Mouse (Mus musculus): ENCODE data around the gene Tnip1.
A peak's percentile ranks its signal among the peaks of the same experiment; 100 is the strongest.

Tnip1 gene

GRCm38 (mm10) chr11:54962810-54963209 is at the start of gene Tnip1:
Gene Tnip1, minus strand, starts transcription at chr11:54962917.
- no peak for ATAC-seq (ENCODE audit: low TSS enrichment)

GRCm38 (mm10) chr11:55011440-55011839 is 48.7 kb upstream of the Tnip1 start:
- ATAC-seq (ENCODE audit: low TSS enrichment), result peak; percentile 15; the same call in 1 of the 2 replicates

GRCm38 (mm10) chr11:55008230-55008629 is 45.5 kb upstream of the Tnip1 start:
- ATAC-seq (ENCODE audit: low TSS enrichment), result no peak

DNA sequence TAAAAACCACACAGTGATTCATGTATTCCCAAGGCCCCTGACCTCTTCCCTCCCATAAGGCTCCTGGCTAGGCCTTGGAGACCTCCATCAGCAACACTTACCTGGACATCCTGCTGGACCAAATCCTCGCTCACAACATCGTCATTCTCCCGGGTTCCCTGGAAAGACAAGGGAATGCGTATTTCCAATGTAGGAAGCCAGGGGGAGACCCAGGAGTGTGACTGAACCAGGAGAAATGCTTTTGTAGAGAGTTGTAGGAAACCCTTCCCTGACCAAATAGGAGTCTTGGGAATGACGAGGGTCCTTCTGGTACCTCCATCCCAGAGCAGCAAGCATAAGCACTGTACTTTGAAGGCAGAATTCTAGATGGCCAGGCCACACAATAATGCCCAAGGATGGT is 43.0 kb upstream of the Tnip1 start:
- no peak for ATAC-seq (ENCODE audit: low TSS enrichment)

DNA sequence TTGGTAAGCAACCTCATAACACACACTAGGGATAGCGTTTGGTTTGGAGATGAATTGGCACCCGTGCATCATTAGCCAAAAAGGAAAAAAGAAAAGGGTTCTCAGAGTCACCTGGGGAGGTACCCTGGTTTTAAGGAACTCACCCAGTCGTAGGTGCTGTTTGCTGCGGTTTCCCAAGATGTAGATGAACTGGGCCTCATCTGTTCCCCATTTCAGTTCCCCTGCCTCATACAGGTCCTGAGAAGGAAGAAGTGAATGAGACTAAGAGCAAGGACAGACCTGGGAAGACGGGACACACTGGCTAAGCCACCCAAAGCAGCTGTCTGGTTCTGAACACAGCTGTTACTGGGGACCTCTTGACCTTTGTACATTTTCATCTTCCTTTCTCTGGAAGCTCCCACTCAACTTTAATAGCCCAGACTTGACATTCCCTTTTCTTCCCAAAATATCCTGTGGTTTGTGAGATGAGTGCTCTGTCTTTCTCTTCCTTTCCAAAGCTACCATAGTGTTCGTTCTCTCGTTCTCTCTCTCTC is 42.3 kb upstream of the Tnip1 start:
- no peak for ATAC-seq (ENCODE audit: low TSS enrichment)

- ATAC-seq (ENCODE audit: low TSS enrichment), result no peak
These were observed 36.0 kb upstream of the Tnip1 start for GRCm38 (mm10) chr11:54998708-54999107.

DNA sequence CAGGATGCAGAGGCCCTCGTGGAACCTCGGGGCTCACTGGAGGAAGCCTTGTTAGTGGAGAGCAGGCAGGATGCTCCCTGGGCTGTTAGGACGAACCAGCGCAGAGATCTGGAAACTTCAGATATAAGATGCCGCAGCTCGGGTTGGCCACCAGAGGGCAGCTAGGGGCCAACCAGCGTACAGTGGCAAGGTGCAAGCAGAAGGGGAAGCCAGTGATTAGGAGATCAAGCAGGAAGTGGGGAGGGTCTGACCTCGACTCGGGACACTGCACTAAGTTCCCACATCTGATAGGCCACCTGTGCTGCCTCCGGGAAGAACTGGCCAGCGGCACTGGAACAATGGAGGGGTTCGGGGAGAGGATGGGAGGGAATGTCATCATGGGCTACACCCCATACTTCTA is 35.6 kb upstream of the Tnip1 start:
- peak; percentile 81; the same call in 1 of the 2 replicates for ATAC-seq (ENCODE audit: low TSS enrichment)

- no peak for ATAC-seq (ENCODE audit: low TSS enrichment)
These were observed 33.5 kb upstream of the Tnip1 start for GRCm38 (mm10) chr11:54996176-54996575.

DNA sequence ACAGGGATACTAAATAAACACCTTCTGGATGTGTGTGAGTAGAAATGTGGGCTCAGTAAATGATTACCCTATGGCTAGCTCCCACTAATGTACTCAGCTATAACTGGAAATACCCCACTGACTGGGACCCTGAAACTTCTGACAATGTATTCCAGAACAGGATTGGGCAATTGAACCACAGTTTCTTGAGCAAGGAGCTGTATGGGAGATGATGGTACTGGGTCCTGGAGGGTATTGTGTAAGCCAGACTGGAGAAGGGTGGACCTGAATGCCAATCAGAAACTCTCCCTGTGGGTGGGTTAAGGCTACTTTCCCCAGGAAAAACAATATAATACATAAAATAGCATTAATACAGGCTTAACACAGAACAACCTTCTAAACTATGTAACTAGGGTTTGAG is 27.2 kb upstream of the Tnip1 start:
- no peak for ATAC-seq (ENCODE audit: low TSS enrichment)

DNA sequence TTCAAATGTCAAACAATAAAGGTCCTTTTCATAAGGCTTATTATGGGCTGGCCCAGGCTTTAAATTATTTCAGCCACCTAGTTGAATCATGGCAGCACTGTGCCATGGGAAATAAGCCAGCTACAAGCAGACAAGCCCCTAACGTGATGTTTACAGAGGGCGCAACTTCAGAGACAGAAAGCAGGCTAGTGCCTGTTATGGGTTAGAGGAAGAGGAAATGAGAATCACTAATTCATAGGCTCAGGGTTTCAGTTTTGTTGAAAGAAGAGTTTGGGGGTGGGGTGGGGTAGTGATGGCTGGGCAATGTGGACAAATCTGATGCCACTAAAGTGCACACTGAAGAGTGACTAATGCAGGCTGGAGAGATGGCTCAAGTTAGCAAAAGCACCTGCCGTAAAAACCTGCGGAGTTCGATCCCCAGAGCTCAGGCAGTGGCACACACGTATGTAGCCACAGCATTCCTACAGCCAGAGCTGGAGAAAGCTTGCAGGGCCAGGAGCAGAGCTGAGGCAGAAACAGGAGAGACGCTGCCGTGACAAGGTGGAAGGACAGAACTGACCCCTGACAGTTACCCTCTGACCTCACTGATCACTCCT is 26.1 kb upstream of the Tnip1 start:
- ATAC-seq (ENCODE audit: low TSS enrichment), result no peak

- no peak for ATAC-seq (ENCODE audit: low TSS enrichment)
These were observed 25.3 kb upstream of the Tnip1 start for GRCm38 (mm10) chr11:54987974-54988373.

DNA sequence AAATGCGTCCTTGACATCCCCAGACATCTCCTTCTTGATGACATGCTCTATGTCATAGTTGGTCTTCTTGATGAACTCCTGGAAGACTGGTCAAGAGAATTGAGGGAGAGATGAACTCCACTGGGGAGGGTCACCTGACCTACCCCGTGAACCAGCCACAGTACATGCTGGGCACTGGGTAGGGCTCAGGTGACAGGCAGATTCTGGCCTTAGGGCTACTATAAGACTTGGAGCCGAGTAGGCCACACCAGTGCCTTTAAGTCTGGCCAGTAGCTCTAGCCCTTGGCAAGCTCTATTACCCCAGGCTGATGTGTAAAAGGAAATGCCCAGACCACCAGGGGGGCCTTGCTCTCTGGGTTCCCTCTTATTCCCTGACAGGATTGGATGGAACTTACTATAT is 22.4 kb upstream of the Tnip1 start:
- ATAC-seq (ENCODE audit: low TSS enrichment), result no peak

GRCm38 (mm10) chr11:54984581-54984980 is 21.9 kb upstream of the Tnip1 start:
- ATAC-seq (ENCODE audit: low TSS enrichment), result peak; percentile 39

DNA sequence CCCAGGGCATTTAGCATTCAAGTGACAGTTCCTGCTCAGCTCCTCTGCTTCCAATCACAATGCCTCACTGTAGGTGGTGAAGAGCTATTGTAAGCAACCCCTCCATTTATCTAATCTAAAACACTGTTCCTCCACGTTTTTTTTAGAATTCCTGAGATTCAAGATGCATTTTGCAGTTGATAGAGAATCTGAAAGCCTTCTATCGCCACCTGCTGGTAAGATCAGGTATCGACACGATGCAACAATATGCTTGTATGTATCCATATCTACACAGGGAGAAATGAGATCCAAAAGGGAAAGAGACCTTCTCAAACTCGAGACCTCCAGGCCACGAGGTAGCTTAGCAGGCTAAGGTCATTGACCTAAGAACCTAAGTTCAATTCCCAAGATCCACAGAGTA is 21.4 kb upstream of the Tnip1 start:
- ATAC-seq (ENCODE audit: low TSS enrichment), result peak; percentile 80

DNA sequence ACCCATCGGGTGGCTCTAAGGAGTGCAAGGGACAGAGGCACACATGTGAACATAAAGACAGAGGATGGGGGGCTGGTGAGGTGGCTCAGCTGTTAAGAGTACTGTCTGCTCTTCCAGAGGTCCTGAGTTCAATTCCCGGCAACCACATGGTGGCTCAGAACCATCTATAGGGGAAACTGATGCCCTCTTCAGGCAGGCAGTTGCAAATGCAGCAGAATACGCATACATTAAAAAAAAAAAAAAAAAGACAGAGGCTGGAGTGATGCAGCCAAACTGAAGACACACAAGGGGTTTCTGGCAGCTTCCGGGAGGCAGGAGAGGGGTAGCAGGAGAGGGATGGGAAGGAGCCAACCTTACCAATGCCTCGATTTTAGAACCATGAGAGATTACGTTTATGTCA is 19.8 kb upstream of the Tnip1 start:
- no peak for ATAC-seq (ENCODE audit: low TSS enrichment)

- no peak for ATAC-seq (ENCODE audit: low TSS enrichment)
These were observed 18.9 kb upstream of the Tnip1 start for GRCm38 (mm10) chr11:54981630-54982029.

- no peak for ATAC-seq (ENCODE audit: low TSS enrichment)
These were observed 14.7 kb upstream of the Tnip1 start for GRCm38 (mm10) chr11:54977385-54977937.

DNA sequence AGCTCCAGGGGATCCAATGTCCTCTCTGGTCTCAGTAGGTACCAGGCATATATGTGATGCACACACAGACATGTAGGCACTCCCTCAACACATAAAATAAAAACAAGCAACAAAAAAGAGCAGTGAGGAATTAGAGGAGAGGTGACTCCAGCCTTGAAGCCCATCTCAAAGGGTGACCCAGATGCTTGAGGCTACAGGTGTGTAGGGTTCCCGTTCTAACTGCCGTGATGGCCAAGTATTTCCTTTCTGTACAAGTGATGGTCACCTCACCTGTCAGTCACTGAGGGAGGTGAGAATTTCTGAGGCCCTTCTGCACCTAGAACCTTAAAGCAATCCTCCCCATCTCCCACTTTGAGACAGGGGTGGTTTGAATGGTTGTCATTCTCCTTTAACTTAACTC is 13.6 kb upstream of the Tnip1 start:
- ATAC-seq (ENCODE audit: low TSS enrichment), result no peak

DNA sequence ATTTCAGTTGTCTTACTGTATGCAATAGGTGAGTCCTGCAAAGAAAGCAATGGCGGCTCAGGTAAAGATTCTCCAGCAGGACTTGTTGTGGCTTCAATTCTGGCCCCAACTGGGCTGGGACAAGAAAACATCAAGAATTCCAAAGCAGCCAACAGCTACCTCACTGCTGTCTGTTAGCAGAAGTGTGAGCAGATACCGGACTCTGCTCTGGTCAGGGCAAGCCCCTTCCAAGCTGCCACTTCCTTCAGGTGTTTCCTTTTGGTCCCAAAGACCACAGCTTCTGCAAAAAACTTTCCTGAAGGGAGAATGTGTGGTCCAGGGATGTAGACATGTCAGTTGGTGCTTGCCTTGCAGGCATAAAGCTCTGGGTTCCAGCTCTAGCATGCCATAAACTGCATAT is 13.0 kb upstream of the Tnip1 start:
- no peak for ATAC-seq (ENCODE audit: low TSS enrichment)

DNA sequence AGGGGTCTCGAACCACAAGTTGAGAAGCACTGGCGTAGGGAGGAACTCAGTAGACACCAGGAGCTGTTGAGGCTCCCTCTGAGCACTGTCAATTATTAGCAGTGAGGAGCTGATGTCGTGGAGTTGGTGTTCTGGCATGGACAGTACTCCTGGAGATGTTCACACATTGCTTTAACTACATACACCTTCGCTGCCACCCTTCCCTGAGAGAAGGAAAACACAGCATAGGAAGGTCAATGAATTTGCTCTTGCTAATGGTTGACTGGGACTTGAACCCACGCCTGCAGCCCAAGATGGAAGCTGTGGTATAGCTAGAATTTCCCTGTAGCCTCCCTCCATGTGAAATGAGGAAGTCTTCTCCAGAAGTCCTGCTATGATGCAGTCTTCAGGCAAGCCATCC is 12.6 kb upstream of the Tnip1 start:
- ATAC-seq (ENCODE audit: low TSS enrichment), result no peak

GRCm38 (mm10) chr11:54974639-54975038 is 11.9 kb upstream of the Tnip1 start:
- ATAC-seq (ENCODE audit: low TSS enrichment), result no peak

DNA sequence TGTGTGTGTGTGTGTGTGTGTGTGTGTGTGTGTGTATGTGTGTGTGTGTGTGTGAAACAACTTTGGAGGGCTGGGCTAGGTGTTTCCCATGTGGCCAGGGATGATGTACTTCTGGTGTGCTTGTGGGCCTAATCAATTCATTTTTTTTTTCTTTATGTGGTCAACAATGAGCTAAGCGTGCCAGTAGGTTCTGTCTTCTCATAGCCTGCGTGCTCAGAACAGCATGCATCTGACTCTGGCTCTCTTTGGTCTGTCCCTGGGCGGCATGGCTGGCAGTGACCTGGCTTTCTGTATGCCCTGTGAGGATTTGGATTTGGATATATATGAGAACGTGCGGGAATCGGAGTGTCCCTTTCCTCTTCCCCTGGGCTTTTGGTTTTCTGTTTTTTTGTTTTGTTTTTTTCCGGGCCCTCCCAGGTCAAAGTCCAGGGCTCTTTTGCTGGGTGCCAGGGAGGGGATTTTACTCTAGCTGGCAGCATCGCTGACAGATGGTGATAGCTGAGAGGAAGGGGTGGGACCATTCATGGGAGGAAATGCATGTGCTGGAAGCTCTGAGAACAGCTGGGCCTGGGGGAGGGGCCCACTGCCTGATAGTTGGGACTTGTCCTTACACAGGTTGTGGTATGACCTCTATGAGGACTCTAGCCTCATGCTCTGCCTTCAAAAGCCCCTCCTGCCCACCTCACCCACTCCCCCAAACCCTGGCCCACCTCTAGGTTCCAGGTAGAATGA is 10.9 kb upstream of the Tnip1 start:
- ATAC-seq (ENCODE audit: low TSS enrichment), result no peak

- no peak for ATAC-seq (ENCODE audit: low TSS enrichment)
These were observed 10.1 kb upstream of the Tnip1 start for GRCm38 (mm10) chr11:54972789-54973188.

Data from frontal cortex, adult (tissue).